Mouse (Mus musculus) CD4-positive helper T cell, adult 2 months (primary cell): ENCODE results near the gene Dhx35.

Experiments used
- DNase-seq: peaks from one replicate; pipeline ENCODE4 v3.0.0-alpha.2; 2012; ENCODE audit warnings: low read depth, missing footprints, low spot score

Gene Dhx35

GRCm38 (mm10) chr2:158891319-158891718 is 96.7 kb downstream of the Dhx35 start:
- DNase-seq, result no peak

DNA sequence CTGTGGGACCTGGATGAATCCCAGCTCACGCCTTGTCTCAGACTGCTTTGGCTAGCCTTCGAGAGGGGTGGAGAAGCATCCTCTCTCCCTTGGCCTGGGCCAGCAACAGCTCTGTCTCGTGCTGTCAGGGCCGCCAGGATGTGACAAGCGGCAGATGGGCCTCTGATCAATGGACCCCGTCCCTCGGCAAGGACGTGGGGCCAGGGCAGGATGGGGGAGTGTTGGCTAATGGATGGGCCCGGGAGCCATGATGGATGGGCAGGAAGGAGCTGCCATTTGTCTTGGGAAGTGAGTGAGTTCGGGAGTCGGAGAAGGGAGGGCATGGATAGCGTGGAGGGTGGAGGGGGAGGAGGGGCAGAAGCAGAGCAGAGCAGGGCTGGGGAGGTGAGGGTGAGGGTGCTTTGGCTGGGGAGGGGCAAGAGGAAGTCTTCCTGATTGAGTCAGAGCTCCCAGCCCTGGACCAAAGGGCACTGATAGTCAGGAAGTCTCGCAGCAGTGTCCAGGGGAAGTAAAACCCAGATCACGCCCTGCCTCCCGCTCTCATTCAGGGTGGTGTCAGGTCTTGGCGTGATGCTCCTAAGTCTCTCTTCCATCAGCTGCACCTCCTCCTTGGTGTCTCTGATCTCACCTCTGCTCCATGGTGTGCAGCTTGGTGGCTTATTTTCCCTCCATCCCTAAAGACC is 98.7 kb downstream of the Dhx35 start:
- DNase-seq, result no peak

- no peak for DNase-seq
These were observed 104.0 kb downstream of the Dhx35 start for GRCm38 (mm10) chr2:158898469-158899196.
